Mouse (Mus musculus) right cerebral cortex, postnatal 36 days (tissue): ENCODE data around the gene Bcl11b.

Source experiments
- DNase-seq, 2 experiments: peaks; one replicate each; pipeline ENCODE4 v3.0.0; 2022; ENCODE audit warnings: low spot score in 2 of 2, mixed read lengths in 1 of 2

Gene Bcl11b

DNA sequence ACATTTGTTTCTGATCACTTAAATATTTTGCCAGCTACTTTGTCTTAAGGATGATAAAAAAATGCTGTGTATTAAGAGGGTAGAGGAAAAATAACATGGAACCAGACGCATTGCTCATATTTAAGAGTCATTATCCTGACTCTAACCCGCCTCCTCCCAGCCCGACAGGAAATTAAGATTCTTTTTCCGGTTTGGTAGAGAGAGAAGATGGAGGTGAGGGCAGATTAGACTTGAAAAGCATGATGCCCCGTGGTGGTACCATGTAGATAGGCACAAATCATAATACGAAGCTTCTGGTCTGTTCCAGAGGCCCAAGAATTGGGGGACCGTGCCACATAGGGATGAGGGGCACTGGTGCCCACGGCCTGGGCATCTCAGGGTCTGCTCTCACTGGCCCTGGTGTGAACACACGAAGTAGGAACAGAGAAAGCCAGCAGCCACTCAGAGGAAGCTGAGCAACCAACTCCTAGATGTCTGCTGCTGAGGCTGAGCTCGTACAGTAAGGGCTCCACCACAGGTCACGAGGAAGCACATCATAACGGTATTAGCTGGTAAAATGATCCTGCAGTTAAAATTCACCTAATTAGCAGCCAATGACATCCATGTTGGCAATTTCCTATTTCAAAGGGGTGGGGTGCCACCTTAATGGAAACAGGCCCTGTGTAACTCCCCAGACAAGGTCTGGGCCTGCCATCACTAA lies 32.2 kb downstream of the Bcl11b start:
- no peak for DNase-seq

GRCm38 (mm10) chr12:107970637-107971036 lies 32.8 kb downstream of the Bcl11b start:
- DNase-seq: no peak

DNA sequence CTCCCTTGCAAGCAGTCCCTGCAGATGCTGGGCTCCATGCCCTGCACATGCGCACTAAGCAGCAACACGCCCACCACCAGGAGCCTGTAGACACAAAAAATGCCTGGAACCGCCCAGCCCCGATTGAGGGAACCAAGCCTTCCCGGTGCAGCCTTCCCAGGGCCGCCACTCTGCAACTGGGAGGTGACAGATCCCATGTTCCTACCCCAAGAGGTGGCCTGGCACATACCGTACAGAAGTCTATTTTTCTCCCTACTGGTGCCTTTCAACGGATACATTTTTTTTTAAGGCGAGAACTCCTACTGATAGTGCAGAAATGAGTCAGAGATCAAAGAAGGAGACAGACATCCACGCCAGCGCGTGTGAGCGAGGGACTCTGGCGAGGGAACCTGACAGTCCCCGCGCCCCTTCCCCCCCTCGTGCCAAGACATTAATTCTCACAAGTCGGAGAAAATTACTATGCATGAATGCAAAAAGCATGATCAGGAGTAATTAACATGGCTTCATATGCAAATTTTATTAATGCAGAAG lies 33.5 kb downstream of the Bcl11b start:
- DNase-seq: peak; percentile 66 to 71

DNA sequence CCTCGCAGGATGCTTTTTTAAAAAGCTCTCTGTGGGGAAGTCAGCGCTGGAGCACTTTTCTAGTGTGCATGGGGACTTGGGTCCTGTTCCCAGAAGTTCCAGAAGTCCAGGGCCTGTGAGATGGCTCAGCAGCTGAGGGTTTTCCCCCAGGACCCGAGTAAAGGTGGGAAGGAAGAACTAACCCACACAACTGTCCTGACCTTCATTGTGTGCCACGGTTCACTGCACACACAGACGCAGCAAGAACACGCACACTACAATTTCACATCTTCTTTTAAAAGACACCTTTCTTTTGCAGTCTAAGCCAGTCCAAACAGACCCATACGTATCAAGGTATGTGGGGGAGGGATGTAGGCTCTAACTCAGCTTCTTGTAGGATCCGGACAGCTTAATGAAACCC lies 34.3 kb downstream of the Bcl11b start:
- no peak for DNase-seq

- no peak for DNase-seq
Measured at GRCm38 (mm10) chr12:107968331-107968730, 35.1 kb downstream of the Bcl11b start.

GRCm38 (mm10) chr12:107967026-107967425 lies 36.4 kb downstream of the Bcl11b start:
- no peak for DNase-seq

DNA sequence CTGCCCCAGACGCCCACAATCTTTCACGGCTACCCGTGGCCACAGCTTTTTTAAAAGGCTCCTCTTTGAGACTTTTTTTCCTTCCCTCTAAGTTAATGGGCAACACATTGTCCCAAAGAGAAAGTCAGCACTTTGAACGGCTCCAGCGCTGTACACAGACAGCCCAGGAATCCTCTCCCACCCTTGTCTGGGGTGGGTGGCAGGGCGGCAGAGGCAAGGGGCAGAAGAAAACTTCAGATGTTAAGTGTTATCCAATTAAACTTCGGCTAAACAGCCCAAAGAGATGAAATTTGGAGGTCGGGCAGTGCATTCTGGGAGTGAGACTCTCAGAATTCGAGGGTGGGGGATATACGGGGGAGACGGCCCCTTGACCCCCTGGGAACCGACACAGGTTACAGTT lies 38.3 kb downstream of the Bcl11b start:
- DNase-seq: no peak

DNA sequence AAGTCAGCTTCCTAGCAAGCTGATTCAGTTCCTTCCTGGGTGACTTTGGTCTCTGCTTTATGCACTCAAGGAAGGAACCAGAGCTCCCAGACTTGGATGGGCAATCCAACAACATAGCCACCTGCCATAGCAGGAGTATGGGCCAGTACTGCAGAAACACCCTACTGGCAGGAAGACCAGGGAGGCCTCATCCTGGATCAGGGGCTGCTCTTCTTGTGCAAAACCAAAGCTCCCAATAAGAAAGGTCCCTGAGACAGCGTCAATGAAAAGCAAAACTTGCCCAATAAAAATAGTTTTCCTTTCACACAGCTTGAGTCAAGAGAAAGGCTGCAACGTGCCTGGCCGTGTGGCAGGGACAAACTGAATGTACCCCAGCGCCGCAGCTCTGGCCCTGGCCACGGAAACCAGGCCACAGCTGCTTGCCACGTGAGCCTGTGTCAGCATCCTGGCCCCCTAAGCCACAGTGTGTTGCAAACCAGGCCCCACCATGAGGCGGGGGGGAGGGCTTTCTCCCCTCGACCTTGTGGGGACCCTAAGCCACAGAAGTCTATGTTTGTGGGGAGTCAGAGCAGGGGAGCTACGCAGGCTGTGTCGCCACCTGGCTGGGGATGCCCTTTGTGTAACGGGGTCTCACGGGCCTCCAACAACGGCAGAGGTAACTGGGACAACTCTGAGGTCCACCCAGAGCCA lies 38.9 kb downstream of the Bcl11b start:
- DNase-seq: no peak

- DNase-seq: no peak
Measured at GRCm38 (mm10) chr12:107962852-107963251, 40.5 kb downstream of the Bcl11b start.

GRCm38 (mm10) chr12:107961843-107962242 lies 41.6 kb downstream of the Bcl11b start:
- no peak for DNase-seq

- DNase-seq: no peak
Measured at GRCm38 (mm10) chr12:107960789-107961491, 42.5 kb downstream of the Bcl11b start.

- DNase-seq: no peak
Measured at GRCm38 (mm10) chr12:107960365-107960764, 43.0 kb downstream of the Bcl11b start.

- no peak for DNase-seq
Measured at GRCm38 (mm10) chr12:107959872-107960271, 43.5 kb downstream of the Bcl11b start.

DNA sequence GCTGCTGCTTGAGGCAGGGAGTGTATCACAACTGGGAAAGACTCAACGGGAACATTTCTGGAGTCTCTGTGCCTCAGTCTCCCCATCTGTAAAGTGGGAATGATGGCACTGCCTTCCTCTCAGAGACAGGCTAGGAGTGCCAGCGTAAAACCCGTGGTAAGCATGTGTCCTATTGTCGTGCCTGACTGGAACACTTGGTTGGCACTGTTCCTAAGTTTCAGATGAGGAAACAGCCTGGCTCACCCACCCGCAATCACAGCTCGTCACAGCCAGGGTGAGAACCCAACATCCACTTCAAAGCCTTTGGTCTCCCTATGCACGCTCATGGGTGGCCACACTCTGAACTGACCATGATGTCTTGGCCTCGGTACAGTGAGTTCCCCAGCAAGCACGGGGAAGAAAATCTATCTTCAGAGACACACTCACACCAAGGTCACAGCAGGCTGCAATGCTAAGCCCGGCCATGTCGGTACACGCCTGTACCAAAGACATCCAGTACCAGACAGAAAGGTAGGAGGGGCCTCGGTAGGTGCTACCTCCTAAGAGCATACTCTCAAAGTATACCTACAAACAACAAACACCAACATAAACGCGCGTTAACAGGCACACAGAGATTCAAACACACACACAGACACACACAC lies 50.2 kb downstream of the Bcl11b start:
- DNase-seq: no peak

- DNase-seq: no peak
Measured at GRCm38 (mm10) chr12:107952318-107952724, 51.1 kb downstream of the Bcl11b start.

- DNase-seq: no peak
Measured at GRCm38 (mm10) chr12:107950667-107951179, 52.7 kb downstream of the Bcl11b start.

DNA sequence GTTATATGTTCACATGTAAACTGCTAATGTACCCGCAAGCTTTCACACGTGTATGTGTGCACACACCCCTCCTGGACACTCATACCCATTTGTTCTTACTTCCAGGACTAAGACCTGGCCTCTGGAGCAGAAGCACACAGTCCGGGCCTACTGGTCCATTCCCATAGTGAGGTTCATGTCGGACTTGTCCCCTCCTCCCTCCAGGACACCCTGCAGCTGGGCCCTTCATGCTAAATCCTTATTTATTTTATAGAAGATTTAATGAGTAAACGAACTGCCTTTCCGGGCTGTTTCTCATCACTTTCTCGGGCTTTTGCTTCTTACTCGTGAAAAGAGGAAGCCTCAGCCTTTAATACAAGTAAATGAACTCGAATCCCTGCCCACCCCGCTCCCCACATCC lies 54.0 kb downstream of the Bcl11b start:
- DNase-seq: no peak

DNA sequence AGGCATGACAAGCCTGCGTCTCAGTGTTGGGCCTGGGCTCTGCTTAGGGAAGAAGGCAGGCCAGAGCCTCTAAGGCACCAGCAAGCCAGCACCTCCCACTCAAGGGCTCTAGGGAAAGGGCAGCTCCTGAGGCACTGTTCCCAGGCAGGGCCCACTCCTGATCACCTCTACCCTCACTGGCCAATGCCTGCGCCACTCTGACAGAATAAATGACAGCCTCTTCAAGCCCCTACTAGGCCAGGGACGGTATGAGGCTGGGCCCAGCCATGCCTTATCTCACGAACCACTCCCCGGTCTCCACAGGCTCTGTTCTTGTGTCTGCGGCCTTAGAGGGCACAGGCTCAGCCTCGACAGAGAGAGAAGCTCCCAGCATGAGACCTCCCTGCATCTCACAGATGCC lies 61.3 kb downstream of the Bcl11b start:
- DNase-seq: no peak

DNA sequence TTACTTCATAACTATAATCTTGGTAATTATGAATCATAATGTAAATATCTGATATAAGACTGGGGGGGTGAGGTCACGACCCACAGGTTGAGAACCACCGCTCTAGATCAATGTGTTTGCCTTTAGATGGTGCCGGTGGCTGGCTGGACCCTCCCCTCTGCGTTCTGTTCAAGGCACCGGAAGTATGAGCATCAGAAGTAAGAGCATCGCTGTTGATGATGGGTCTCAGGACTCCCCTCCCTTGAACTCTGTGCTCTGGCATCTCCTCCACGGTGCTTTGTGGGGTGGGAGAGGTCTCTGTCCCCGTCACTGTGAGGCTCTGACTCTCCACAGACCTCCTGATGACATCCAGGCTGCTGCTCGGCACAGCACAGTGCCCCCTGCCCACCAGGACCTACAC lies 62.6 kb downstream of the Bcl11b start:
- DNase-seq: no peak

DNA sequence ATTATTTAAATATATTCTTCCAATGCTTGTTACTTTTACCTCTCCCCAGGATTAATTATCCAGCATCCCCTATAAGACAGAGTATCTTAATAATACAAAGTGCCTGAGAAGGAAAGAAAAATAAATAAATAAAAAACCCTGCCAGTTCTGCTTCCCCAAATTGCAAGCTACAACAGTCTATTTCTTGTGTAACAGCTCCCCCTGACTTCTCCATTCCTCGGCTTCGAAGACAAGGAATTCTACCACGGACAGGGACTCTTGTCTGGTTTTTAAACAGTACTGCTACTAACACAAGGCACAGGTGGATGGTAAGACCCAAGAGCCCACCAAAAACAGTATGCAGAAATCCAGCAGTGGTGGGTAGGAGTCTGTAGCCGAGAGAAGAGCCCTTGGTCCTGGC lies 64.2 kb downstream of the Bcl11b start:
- no peak for DNase-seq

- no peak for DNase-seq
Measured at GRCm38 (mm10) chr12:107936972-107937371, 66.4 kb downstream of the Bcl11b start.

GRCm38 (mm10) chr12:107936406-107936805 lies 67.0 kb downstream of the Bcl11b start:
- no peak for DNase-seq
